Mouse (Mus musculus) liver, postnatal 0 days (tissue): Measurements from ENCODE around the gene Ppp1r15b.

ENCODE experiments used
- CTCF ChIP-seq: sonication (generic); IDR thresholded peaks from 2 replicates; pipeline ENCODE4 v1.5.1; 2016; ENCODE audit warnings: antibody characterized with exemption, low read depth
- EP300 ChIP-seq: IDR thresholded peaks from 2 replicates; pipeline ENCODE4 v1.6.1; 2016; ENCODE audit warnings: antibody characterized with exemption, low read depth, mild to moderate bottlenecking

- TF ChIP-seq CTCF (no peak), EP300 (no peak)
These were observed 993 bp downstream of the Ppp1r15b start for GRCm38 (mm10) chr1:133131936-133132335.
